Mouse (Mus musculus): Measurements from ENCODE around the gene Dnase2a.

DNA sequence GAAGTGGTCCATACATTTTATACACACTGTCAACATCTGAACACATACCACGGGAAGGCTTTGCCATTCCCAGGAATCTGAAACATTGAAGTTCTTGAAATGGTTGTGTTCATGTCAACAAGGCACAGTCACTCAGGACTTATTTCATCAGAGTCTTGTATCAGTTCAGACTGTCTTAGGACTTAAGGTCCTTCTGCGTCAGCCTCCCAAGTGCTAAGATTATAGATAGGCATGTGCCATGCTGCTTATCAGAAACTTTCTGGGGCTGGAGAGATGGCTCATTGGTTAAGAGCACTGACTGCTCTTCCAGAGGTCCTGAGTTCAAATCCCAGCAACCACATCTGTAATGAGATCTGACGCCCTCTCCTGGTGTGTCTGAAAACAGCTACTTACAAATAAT lies 34.0 kb upstream of the Dnase2a start:
- TF ChIP-seq MAFK (IDR thresholded peaks at IDR 0.05; ENCODE audit: borderline replicate concordance, low read depth, low read length), result no peak
- TF ChIP-seq CTCF (IDR thresholded peaks at IDR 0.05 in 2 of 3, conservative IDR thresholded peaks at IDR 0.05 in 1 of 3; ENCODE audit: control insufficient read depth in 1 of 3, insufficient read depth in 1 of 3, low read depth in 2 of 3, low read length in 3 of 3, poor library complexity in 1 of 3, severe bottlenecking in 1 of 3), result no peak
- TF ChIP-seq SMC3 (IDR thresholded peaks at IDR 0.05; ENCODE audit: low read depth, low read length), result no peak; the same call in 1 of the 2 replicates
- TF ChIP-seq POLR2A (IDR thresholded peaks at IDR 0.05; ENCODE audit: control insufficient read depth in 1 of 2, insufficient read depth in 1 of 2, low read depth in 1 of 2, low read length in 2 of 2, poor library complexity in 1 of 2), result no peak
- TF ChIP-seq CHD2 (IDR thresholded peaks at IDR 0.05; ENCODE audit: low read length), result no peak
- TF ChIP-seq GABPA (IDR thresholded peaks at IDR 0.05; ENCODE audit: low read depth, low read length), result no peak
- no peak for TF ChIP-seq ZMIZ1 (IDR thresholded peaks at IDR 0.05; ENCODE audit: low read depth, low read length)
- TF ChIP-seq SIN3A (IDR thresholded peaks at IDR 0.05; ENCODE audit: low read length), result peak; percentile 27; the same call in 1 of the 2 replicates
- peak; percentile 66; the same call in 1 of the 2 replicates for TF ChIP-seq BHLHE40 (IDR thresholded peaks at IDR 0.05; ENCODE audit: borderline replicate concordance, low read depth, low read length)
- no peak for TF ChIP-seq USF1 (IDR thresholded peaks at IDR 0.05; ENCODE audit: low read depth, low read length)
